Mouse (Mus musculus) G1E (cell line): ENCODE results near the gene Micu2.

Experiments
- CTCF ChIP-seq: IDR thresholded peaks from 2 replicates; pipeline ENCODE4 v1.5.1; 2012; ENCODE audit warnings: low read depth, low read length, inconsistent platforms, mixed read lengths
- GATA1 ChIP-seq: IDR thresholded peaks from 2 replicates; pipeline ENCODE4 v1.6.1; 2012; ENCODE audit warnings: borderline replicate concordance, low read length, inconsistent platforms, mixed read lengths
- GATA2 ChIP-seq: IDR thresholded peaks from 2 replicates; pipeline ENCODE4 v1.6.1; 2012; ENCODE audit warnings: low read depth, low read length, inconsistent platforms, borderline replicate concordance
- POLR2AphosphoS5 ChIP-seq: IDR thresholded peaks from 2 replicates; pipeline ENCODE4 v1.6.1; 2012; ENCODE audit warnings: low read depth, low read length, inconsistent platforms; ENCODE audit not compliant: insufficient replicate concordance
- TAL1 ChIP-seq: conservative IDR thresholded peaks from 2 replicates; pipeline ENCODE4 v1.6.1; 2012; ENCODE audit warnings: low read depth, low read length, inconsistent platforms, mixed read lengths

DNA sequence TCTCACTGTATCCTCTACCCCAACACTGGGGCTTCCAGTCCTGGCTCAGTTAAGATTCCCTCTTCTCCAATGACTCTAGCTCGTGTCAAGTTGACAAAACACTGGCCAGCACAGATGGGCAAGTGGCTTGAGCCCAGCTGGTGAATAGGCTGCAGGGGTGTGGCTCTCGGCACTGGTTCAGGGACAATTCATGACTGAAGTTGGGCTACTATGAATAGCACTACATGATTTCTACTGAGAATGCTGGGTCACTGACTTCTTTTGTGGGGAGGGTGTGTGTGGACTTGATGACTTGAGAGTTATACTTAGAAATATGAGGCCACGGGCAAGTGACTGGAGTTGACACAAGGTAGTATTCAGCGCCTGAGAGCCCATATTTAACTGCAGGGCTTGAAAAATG is 53.2 kb downstream of the Micu2 start:
- no peak for TF ChIP-seq CTCF
- TF ChIP-seq GATA1: no peak
- no peak for TF ChIP-seq TAL1
- TF ChIP-seq POLR2AphosphoS5: no peak
- TF ChIP-seq GATA2: no peak
